Mouse (Mus musculus): ENCODE results near the gene Samd4. TPM values are rescaled to one million over a fixed set of nuclear protein-coding genes. Genes with fewer than 3 reads are reported as not detected.
A peak's percentile ranks its signal among the peaks of the same experiment; 100 is the strongest.

Gene Samd4
- polyA plus RNA-seq, 1 experiment from 2014 or later, result 9.1 TPM

DNA sequence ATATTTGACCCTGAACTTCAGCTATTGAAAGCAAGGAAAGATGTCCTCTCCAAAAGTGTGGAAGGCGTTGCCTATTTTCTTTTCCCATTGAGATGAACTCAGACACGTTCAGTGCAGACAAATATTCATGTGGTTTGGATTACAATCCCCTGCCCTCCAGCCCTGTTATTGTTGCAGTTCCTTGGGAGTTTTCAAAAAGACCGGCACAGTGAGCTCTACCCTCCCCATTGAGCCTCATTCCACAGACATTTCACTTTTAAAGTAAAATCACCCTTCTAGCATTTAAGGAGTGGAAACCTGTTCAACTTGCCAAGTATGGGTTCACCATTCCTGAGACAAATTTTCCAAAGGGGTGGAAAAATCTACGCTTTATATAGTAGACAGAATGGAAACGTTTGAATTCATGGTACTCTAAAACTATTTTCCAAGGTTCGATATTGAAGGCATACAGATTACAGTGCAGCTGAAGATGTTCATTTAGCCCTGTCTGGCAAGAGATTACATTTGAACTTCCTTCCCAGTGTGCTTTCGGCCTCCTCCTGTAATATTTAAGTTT lies 76.6 kb downstream of the Samd4 start:
- Histone ChIP-seq H3K9me3 (no peaks in the 10 kb centered on the region), H3K4me1 (peaks cover 27% of the 10 kb centered on the region), H3K4me3 (no peak overlapping the region), H3K36me3 (no peaks in the 10 kb centered on the region), H3K27me3 (no peaks in the 10 kb centered on the region), H3K27ac (no peak overlapping the region; the same call in 1 of the 2 replicates), H3K9ac (no peak overlapping the region), H3K4me2 (replicated peaks) (no peak overlapping the region)
- ATAC-seq (ENCODE audit: insufficient number of reproducible peaks, insufficient read depth, low FRiP score, low TSS enrichment), result no peak
- WGBS, result 49% methylated on average over 7 of the region's 7 CpGs

DNA sequence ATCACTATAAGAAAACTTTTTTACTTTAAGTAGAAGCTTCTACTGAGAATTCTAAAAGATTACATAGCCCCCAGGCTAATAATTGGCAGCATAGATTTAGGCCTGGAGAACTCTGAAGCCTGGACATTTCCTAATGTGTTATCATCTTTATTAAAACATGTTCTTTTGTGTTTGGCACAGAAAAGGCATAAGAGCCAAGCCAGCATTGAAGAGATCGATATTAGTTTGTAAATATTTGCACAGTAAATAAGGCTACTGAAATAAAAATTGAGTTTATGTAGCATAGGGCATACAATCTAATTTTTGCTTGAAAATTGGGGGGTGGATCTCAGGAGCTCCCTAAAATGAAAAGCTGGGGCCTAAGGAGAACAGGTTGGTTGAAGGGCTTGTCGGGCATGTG lies 77.2 kb downstream of the Samd4 start:
- ATAC-seq (ENCODE audit: insufficient number of reproducible peaks, insufficient read depth, low FRiP score, low TSS enrichment), result no peak
- H3K9me3 ChIP-seq, result no peaks in the 10 kb centered on the region
- no peak overlapping the region for H3K27ac ChIP-seq
- no peaks in the 10 kb centered on the region for H3K36me3 ChIP-seq
- WGBS, result 94% methylated on average over 2 of the region's 2 CpGs
- H3K4me1 ChIP-seq, result peaks cover 32% of the 10 kb centered on the region
- no peak overlapping the region for H3K4me3 ChIP-seq
- H3K9ac ChIP-seq, result no peak overlapping the region
- no peak overlapping the region for H3K4me2 ChIP-seq (replicated peaks)
- H3K27me3 ChIP-seq, result no peaks in the 10 kb centered on the region

DNA sequence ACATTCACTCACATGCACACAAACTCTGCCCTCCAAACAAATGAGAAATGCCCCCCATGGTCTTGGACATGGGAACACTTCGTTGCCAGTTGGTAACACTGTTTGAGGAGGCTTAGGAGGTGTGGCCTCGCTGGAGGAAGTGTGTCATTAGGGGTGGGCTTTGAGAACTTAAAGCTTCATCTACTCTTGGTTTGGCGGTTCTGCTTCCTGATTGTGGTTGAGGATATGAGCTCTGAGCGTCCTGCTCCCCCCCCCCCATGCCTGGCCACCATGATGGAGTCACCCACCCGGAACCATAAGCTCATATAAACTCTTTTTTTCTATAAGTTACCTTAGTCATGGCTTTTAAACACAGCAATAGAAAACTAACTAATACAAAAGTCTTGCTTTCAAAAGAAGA lies 80.2 kb downstream of the Samd4 start:
- Histone ChIP-seq H3K4me3 (no peak overlapping the region), H3K27me3 (no peaks in the 10 kb centered on the region), H3K9me3 (no peaks in the 10 kb centered on the region), H3K4me2 (replicated peaks) (no peak overlapping the region), H3K4me1 (peaks cover 41% of the 10 kb centered on the region), H3K27ac (no peak overlapping the region), H3K36me3 (no peaks in the 10 kb centered on the region), H3K9ac (no peak overlapping the region)
- WGBS, result 79% methylated on average over 5 of the region's 5 CpGs
- ATAC-seq (ENCODE audit: insufficient number of reproducible peaks, insufficient read depth, low FRiP score, low TSS enrichment), result no peak

DNA sequence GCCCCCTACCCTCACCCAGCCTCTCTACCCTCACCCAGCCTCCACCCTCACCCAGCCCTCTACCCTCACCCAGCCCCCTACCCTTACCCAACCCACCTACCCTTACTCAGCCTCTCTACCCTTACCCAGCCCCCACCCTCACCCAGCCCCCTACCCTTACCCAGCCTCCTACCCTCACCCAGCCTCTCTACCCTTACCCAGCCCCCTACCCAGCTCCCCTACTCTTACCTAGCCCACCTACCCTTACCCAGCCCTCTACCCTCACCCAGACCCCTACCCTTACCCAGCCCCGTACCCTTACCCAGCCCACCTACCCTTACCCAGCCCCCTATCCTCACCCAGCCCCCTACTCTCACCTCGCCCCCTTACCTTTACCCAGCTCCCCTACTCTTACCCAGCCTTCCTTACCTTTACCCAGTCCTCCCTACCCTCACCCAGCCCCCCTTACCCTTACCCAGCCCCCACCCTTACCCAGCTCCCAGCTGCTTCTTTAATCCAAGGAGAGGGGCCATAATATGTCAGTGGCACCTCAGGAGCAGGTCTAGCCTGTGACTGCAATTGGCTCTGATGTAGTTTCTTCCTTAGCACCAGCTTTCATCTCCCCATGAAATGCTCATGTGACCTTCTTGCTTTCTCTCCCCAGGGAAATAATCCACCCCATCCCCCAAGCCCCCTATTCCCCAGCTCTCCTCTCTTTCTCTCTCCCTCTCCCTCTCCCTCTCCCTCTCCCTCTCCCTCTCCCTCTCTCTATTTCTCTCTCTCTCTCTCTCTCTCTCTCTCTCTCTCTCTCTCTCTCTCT lies 81.6 kb downstream of the Samd4 start:
- Histone ChIP-seq H3K9ac (no peak overlapping the region), H3K4me1 (peaks cover 40% of the 10 kb centered on the region), H3K4me2 (replicated peaks) (no peak overlapping the region), H3K27me3 (no peaks in the 10 kb centered on the region), H3K27ac (no peak overlapping the region), H3K9me3 (no peaks in the 10 kb centered on the region), H3K4me3 (no peak overlapping the region), H3K36me3 (no peaks in the 10 kb centered on the region)
- WGBS, result 90% methylated on average over 2 of the region's 2 CpGs
- peak; percentile 16; the same call in 1 of the 2 replicates for ATAC-seq (ENCODE audit: insufficient number of reproducible peaks, insufficient read depth, low FRiP score, low TSS enrichment)

DNA sequence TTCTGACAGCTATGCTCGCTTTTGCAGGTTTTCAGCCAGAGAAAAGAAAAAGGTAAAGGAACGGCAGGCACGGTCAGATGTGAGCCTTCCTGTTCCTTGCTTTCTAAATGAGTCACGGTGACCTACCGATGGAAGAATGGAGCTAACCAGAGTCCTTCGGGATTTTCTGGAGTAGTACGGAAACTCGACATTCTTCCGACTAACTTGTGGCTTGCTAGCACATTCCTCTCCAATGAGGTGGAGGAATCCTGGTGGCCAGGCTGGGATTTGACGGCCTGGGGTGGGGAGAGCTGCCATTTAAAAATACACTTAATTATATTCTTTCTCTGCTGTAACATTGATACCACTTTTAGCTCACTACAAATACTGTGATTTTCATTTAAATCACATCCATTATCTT lies 83.6 kb downstream of the Samd4 start:
- 34% methylated on average over 10 of the region's 10 CpGs for WGBS
- no peak for ATAC-seq (ENCODE audit: insufficient number of reproducible peaks, insufficient read depth, low FRiP score, low TSS enrichment)

DNA sequence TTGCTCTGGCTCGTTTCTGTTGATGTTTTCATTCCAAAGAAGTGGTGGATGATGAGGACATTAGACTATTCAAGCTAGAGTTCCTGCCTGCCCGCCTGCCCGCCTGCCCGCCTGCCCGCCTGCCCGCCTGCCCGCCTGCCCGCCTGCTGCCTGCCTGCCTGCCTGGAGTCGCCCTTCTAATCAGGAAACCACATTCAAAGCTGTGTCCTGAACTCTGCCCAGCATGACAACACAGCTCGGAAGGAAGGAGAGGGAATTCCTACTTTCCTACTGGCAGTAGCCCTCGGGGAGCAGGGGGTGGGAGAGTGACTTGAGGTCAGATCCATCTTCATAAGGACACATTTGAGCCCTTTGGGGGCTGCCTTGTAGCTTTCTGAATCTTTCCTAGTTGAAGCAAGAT lies 85.4 kb downstream of the Samd4 start:
- H3K4me2 ChIP-seq (replicated peaks), result no peak overlapping the region
- H3K27ac ChIP-seq, result peak overlapping the region; percentile 41; the same call in 1 of the 2 replicates
- H3K9ac ChIP-seq, result no peak overlapping the region
- H3K9me3 ChIP-seq, result no peaks in the 10 kb centered on the region
- H3K27me3 ChIP-seq, result no peaks in the 10 kb centered on the region
- peaks cover 37% of the 10 kb centered on the region for H3K4me1 ChIP-seq
- no peak overlapping the region for H3K4me3 ChIP-seq
- no peak for ATAC-seq (ENCODE audit: insufficient number of reproducible peaks, insufficient read depth, low FRiP score, low TSS enrichment)
- WGBS, result 64% methylated on average over 11 of the region's 11 CpGs
- H3K36me3 ChIP-seq, result no peaks in the 10 kb centered on the region

More for the DNA sequence above, 83.6 kb downstream of the Samd4 start:
- H3K4me2 ChIP-seq (replicated peaks), result no peak overlapping the region
- peaks cover 37% of the 10 kb centered on the region for H3K4me1 ChIP-seq
- H3K27ac ChIP-seq, result peak overlapping the region; percentile 61; the same call in 1 of the 2 replicates
- no peak overlapping the region for H3K4me3 ChIP-seq
- no peaks in the 10 kb centered on the region for H3K9me3 ChIP-seq
- no peak overlapping the region for H3K9ac ChIP-seq
- H3K36me3 ChIP-seq, result no peaks in the 10 kb centered on the region
- H3K27me3 ChIP-seq, result no peaks in the 10 kb centered on the region

DNA sequence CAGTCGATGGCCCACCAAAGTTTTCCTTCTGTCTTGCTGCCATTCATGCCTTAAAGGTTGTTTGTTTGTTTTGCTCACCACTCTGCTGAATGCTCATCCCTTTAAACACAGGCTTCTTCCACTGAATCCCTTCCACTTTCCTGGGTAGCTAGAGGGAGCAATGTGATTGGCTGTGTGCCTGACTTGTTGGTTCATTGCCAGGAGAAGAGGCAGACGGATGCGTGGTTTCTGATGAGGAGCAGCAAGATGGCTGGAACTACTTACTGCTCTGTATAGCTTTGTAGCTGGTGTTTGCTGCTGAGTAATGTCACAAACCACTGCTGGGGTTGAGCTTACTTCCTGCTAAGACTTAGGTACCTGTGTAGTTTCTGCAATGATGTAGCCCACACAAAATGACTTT lies 88.0 kb downstream of the Samd4 start:
- Histone ChIP-seq H3K36me3 (no peaks in the 10 kb centered on the region), H3K4me2 (replicated peaks) (no peak overlapping the region), H3K27ac (no peak overlapping the region), H3K4me1 (peaks cover 30% of the 10 kb centered on the region), H3K9ac (no peak overlapping the region), H3K27me3 (no peaks in the 10 kb centered on the region), H3K4me3 (no peak overlapping the region), H3K9me3 (no peaks in the 10 kb centered on the region)
- 69% methylated on average over 3 of the region's 3 CpGs for WGBS
- no peak for ATAC-seq (ENCODE audit: insufficient number of reproducible peaks, insufficient read depth, low FRiP score, low TSS enrichment)

DNA sequence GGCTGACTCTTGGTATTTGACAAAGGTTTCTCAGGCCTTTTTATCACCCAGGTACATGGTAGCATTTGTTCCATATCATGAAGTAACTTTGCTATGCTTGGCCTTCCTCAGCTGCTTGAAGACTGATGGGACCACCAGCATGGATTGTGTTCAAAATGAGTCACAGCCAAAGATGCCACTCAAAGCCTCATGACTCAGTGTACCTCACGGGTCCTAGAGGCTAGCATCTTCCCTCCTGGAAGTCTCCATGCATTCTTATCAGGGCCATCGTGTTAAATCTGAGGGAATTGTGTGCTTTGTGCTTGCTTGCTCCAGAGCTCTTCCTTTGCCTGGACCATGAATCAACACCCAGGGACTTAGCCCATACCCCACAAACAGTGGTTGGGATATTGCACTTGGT lies 89.1 kb downstream of the Samd4 start:
- Histone ChIP-seq H3K27ac (no peak overlapping the region), H3K4me2 (replicated peaks) (no peak overlapping the region), H3K4me3 (no peak overlapping the region), H3K36me3 (no peaks in the 10 kb centered on the region), H3K27me3 (no peaks in the 10 kb centered on the region), H3K9ac (no peak overlapping the region), H3K4me1 (peaks cover 22% of the 10 kb centered on the region), H3K9me3 (no peaks in the 10 kb centered on the region)
- ATAC-seq (ENCODE audit: insufficient number of reproducible peaks, insufficient read depth, low FRiP score, low TSS enrichment), result no peak
- 86% methylated on average over 2 of the region's 2 CpGs for WGBS

DNA sequence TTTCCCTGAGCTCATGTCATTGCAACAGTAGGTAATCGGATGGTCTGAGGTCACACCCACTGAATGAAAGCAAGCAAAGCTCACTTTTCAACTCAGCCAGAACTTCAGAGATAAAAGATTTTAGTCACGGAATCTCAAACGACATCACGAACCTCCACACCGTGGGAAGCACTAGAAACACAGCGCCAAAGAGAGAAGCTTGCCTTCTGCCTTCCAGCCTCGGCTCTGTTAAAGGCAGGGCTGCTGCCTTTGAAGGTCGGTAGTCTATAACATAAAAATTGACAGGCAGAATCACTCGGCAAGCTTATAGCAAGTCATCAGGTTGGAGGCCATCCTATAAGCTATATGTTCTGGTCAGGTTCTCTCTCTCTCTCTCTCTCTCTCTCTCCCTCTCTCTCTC lies 92.2 kb downstream of the Samd4 start:
- no peak overlapping the region for H3K4me2 ChIP-seq (replicated peaks)
- H3K9ac ChIP-seq, result no peak overlapping the region
- no peak for ATAC-seq (ENCODE audit: insufficient number of reproducible peaks, insufficient read depth, low FRiP score, low TSS enrichment)
- H3K27me3 ChIP-seq, result no peaks in the 10 kb centered on the region
- no peak overlapping the region for H3K4me3 ChIP-seq
- no peaks in the 10 kb centered on the region for H3K36me3 ChIP-seq
- peaks cover 14% of the 10 kb centered on the region for H3K4me1 ChIP-seq
- WGBS, result 76% methylated on average over 9 of the region's 9 CpGs
- no peaks in the 10 kb centered on the region for H3K9me3 ChIP-seq
- no peak overlapping the region for H3K27ac ChIP-seq

DNA sequence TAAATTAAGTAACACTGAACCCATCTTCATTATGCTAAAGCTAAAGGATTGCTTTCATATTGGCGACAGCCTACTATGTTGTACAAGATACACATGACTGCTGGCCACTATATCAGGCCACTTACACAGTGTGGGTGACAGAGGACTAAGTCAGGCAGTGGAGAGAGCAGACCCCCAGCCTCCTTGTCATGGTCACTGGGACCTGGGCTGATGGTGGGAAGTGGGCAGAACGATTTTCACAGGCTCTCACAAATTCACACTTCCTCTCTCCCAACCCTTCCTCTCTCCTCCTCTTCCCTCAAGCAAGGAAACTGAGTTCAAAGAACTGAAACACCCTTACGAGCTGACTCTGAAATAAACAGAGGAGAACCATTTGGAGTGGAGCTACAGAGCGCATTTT lies 93.3 kb downstream of the Samd4 start:
- Histone ChIP-seq H3K36me3 (no peaks in the 10 kb centered on the region), H3K27ac (no peak overlapping the region), H3K27me3 (no peaks in the 10 kb centered on the region), H3K4me3 (no peak overlapping the region), H3K9ac (no peak overlapping the region), H3K4me2 (replicated peaks) (no peak overlapping the region), H3K9me3 (no peaks in the 10 kb centered on the region), H3K4me1 (peaks cover 14% of the 10 kb centered on the region)
- 82% methylated on average over 4 of the region's 4 CpGs for WGBS
- ATAC-seq (ENCODE audit: insufficient number of reproducible peaks, insufficient read depth, low FRiP score, low TSS enrichment), result no peak

DNA sequence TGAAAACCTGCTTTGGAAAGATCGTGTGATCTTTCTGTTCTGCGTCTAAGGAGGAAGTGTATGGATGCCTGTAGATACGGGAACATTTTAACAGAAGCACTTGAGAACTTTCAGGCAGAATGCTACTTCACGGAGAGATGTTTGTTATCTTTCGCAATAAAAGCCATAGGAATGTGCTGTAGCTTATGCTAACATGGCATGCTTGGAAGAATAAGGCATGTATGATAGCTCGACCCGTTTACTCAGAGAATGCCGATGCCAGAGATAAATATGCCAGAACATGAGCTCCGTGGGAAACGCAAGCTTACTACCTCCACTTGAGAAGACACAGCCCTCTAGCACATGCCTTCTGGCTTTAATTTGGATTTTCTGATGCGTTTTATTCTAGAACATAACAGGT lies 94.1 kb downstream of the Samd4 start:
- Histone ChIP-seq H3K4me1 (peaks cover 14% of the 10 kb centered on the region), H3K36me3 (no peaks in the 10 kb centered on the region), H3K4me3 (no peak overlapping the region), H3K27me3 (no peaks in the 10 kb centered on the region), H3K4me2 (replicated peaks) (no peak overlapping the region), H3K9me3 (no peaks in the 10 kb centered on the region), H3K9ac (no peak overlapping the region), H3K27ac (no peak overlapping the region)
- WGBS, result 71% methylated on average over 11 of the region's 11 CpGs
- ATAC-seq (ENCODE audit: insufficient number of reproducible peaks, insufficient read depth, low FRiP score, low TSS enrichment), result no peak

DNA sequence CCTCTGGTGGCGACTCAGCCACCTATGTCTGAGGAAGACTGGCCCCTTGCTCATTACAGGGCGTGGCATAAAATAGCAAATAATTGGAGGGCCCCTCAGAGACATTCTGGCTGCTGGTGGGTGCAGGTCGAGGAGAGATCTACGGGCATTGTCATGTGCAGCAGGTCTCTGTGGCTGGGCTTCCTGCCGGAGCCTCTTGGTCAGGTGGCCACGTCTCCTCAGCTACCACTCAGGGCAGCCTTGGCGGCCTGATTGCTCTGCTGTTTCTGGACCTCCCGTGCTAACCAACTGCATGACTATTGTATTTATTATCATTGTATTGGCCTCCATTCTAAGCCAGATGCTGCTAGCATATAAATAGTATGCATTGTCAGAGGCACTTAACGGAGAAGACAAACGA lies 95.0 kb downstream of the Samd4 start:
- no peak overlapping the region for H3K9ac ChIP-seq
- H3K27ac ChIP-seq, result no peak overlapping the region
- peaks cover 14% of the 10 kb centered on the region for H3K4me1 ChIP-seq
- no peak overlapping the region for H3K4me3 ChIP-seq
- H3K4me2 ChIP-seq (replicated peaks), result no peak overlapping the region
- H3K9me3 ChIP-seq, result no peaks in the 10 kb centered on the region
- no peaks in the 10 kb centered on the region for H3K27me3 ChIP-seq
- WGBS, result 61% methylated on average over 10 of the region's 10 CpGs
- H3K36me3 ChIP-seq, result no peaks in the 10 kb centered on the region
- ATAC-seq (ENCODE audit: insufficient number of reproducible peaks, insufficient read depth, low FRiP score, low TSS enrichment), result no peak
